Mouse (Mus musculus) kidney, adult 2 months (tissue): ENCODE measurements around the gene Clp1. TPM values are rescaled to one million over a fixed set of nuclear protein-coding genes. Genes with fewer than 3 reads are reported as not detected.

ENCODE experiments used
- DNase-seq: peaks from one replicate; pipeline ENCODE4 v3.0.0; 2021
- H3K27ac ChIP-seq: fragments of 200-500 bp; 2 replicates; pipeline ENCODE4 v1.5.1; 2012; ENCODE audit warnings: low read depth, low read length, control low read depth, inconsistent platforms; ENCODE audit not compliant: insufficient read depth
- H3K27me3 ChIP-seq: fragments of 200-500 bp; replicated peaks from 2 replicates; pipeline ENCODE4 v1.6.1; 2012; ENCODE audit warnings: mild to moderate bottlenecking, moderate library complexity, low read length, inconsistent platforms; ENCODE audit not compliant: control insufficient read depth, insufficient read depth
- H3K36me3 ChIP-seq: fragments of 200-500 bp; 2 replicates; pipeline ENCODE4 v1.6.1; 2012; ENCODE audit warnings: mild to moderate bottlenecking, moderate library complexity, low read length, inconsistent platforms; ENCODE audit not compliant: control insufficient read depth, insufficient read depth
- H3K4me1 ChIP-seq: fragments of 200-500 bp; 2 replicates; pipeline ENCODE4 v1.6.1; 2011; ENCODE audit warnings: low read length; ENCODE audit not compliant: control insufficient read depth, insufficient read depth
- H3K4me3 ChIP-seq: fragments of 200-500 bp; 2 replicates; pipeline ENCODE4 v1.5.1; 2011; ENCODE audit warnings: mild to moderate bottlenecking, low read depth, low read length, control low read depth; ENCODE audit not compliant: insufficient read depth
- CTCF ChIP-seq: fragments of 200-500 bp; conservative IDR thresholded peaks from 2 replicates; pipeline ENCODE4 v1.5.1; 2011; ENCODE audit warnings: low read depth, mild to moderate bottlenecking, control low read depth, low read length, moderate library complexity, mixed read lengths; ENCODE audit not compliant: insufficient read depth, insufficient read length
- POLR2A ChIP-seq: fragments of 200-500 bp; IDR thresholded peaks from one replicate; pipeline ENCODE4 v1.6.1; 2011; ENCODE audit warnings: low read depth, low read length, control low read depth
- WGBS: fragments of 180-500 bp; shearing (Covaris S2); methylation state at CpG from one replicate; pipeline ENCODE4 v1.1.7; 2018; 5-methylcytosine and 5-hydroxymethylcytosine counted together
- polyA plus RNA-seq: library from polyadenylated mRNA; depleted of rRNA; stranded (reverse); fragments of >200 nt; gene quantifications from 2 replicates; pipeline ENCODE4 v1.2.3, GENCODE M21; 2012

Clp1 gene
- polyA plus RNA-seq, 1 experiment: 11.1 TPM

DNA sequence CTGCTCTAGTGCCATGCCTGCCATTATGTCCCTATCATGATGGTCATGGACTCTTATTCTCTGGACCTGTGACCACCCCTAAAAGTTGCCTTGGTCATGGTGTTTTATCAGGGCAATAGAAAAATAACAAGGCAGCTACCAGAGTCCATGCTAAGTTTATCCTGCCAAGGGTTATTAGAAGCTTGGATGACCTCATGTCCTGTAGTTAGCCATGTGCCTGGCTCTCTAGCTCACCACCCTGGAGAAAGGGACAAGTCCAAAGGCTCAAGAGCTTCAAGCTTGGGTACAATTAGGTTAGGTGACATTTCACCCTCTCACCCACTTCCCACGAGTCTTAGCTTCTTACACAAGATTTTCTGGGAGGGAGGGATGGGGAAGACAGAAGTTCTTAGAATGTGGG, 35.7 kb upstream of the Clp1 start:
- WGBS: 17% methylated on average over 1 of the region's 1 CpGs
- Histone ChIP-seq H3K4me3 (no peak overlapping the region), H3K27ac (no peak overlapping the region), H3K27me3 (no peaks in the 10 kb centered on the region), H3K36me3 (no peaks in the 10 kb centered on the region), H3K4me1 (peaks cover 3% of the 10 kb centered on the region; the same call in 1 of the 2 replicates)
- no peak for TF ChIP-seq CTCF
- TF ChIP-seq POLR2A: no peak
- peak; percentile 27 for DNase-seq

DNA sequence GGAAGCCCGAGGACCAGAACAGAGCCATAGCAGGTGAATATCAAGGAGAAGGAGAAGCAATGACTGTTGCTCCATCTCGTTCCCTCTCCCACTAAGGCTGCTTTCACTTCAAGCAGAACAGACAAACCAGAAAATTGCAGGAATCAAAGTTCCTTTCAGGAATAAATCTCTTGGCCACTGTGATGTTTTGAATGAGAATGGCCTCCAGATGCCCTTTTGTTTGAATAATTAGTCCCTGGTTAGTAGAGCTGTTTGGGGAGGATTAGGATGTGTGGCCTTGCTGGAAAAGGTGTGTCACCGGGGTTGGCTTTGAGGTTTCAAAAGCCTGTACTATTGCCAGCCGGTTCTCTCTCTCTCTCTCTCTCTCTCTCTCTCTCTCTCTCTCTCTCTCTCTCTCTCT, 35.1 kb upstream of the Clp1 start:
- no peak for DNase-seq
- Histone ChIP-seq H3K36me3 (no peaks in the 10 kb centered on the region), H3K4me1 (peaks cover 6% of the 10 kb centered on the region; the same call in 1 of the 2 replicates), H3K27ac (no peak overlapping the region), H3K27me3 (no peaks in the 10 kb centered on the region), H3K4me3 (no peak overlapping the region)
- 59% methylated on average over 4 of the region's 4 CpGs for WGBS
- TF ChIP-seq POLR2A (no peak), CTCF (no peak)

- WGBS: 35% methylated on average over 1 of the region's 1 CpGs
- no peaks in the 10 kb centered on the region for H3K36me3 ChIP-seq
- no peak overlapping the region for H3K27ac ChIP-seq
- no peaks in the 10 kb centered on the region for H3K27me3 ChIP-seq
- H3K4me3 ChIP-seq: no peak overlapping the region
- TF ChIP-seq CTCF (no peak), POLR2A (no peak)
- H3K4me1 ChIP-seq: peaks cover 10% of the 10 kb centered on the region; the same call in 1 of the 2 replicates
- peak; percentile 43 for DNase-seq
Measured at GRCm38 (mm10) chr2:84761840-84762239, 34.7 kb upstream of the Clp1 start.

DNA sequence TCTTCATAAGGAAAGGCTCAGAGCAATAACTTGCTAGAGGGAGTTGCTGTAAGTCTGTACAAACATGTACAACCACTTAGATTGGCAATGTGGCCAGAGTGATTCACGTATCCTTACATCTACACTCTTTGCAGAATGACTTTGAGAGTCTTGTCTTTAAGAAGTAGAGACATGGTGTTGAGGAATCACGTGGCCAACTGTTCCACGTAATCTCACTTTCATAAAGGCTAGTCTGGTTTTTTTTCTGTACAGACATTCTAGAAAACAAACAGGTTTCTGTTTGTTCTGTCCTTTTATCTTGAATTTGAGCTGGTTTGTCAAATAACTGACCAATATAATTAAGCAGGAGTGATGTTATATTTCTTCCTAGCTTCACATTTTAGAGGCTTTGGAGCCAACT, 34.2 kb upstream of the Clp1 start:
- Histone ChIP-seq H3K36me3 (no peaks in the 10 kb centered on the region), H3K27ac (no peak overlapping the region), H3K27me3 (no peaks in the 10 kb centered on the region), H3K4me3 (no peak overlapping the region), H3K4me1 (peaks cover 14% of the 10 kb centered on the region; the same call in 1 of the 2 replicates)
- TF ChIP-seq POLR2A (no peak), CTCF (no peak)
- WGBS: 88% methylated on average over 3 of the region's 3 CpGs
- DNase-seq: no peak

DNA sequence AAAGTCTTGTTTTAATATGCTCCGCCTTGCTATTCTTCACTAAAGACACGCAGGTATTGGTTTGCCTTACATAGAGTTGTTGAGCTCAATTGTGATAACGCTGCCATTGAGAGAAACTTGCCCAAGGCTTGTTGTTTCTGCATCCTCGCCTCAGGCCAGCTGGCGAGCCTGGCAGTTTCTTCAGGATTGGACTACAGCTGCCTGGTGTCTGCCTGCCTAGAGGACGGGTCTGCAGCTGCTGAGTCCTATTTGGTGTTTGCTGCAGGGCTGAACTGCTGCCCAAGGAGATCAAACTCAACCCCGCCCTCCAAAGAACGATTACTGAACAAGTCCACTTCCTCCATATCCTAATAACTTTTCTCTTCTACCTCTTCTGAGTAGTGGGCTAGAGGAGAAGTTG, 33.6 kb upstream of the Clp1 start:
- no peak overlapping the region for H3K4me3 ChIP-seq
- no peak overlapping the region for H3K27ac ChIP-seq
- peaks cover 17% of the 10 kb centered on the region; the same call in 1 of the 2 replicates for H3K4me1 ChIP-seq
- TF ChIP-seq CTCF: no peak
- TF ChIP-seq POLR2A: no peak
- H3K36me3 ChIP-seq: no peaks in the 10 kb centered on the region
- H3K27me3 ChIP-seq: no peaks in the 10 kb centered on the region
- 73% methylated on average over 8 of the region's 8 CpGs for WGBS
- no peak for DNase-seq

GRCm38 (mm10) chr2:84758542-84759127, 31.5 kb upstream of the Clp1 start:
- no peak overlapping the region for H3K27ac ChIP-seq
- H3K4me3 ChIP-seq: no peak overlapping the region
- WGBS: 0% methylated on average over 2 of the region's 2 CpGs
- peak; percentile 82 for DNase-seq
- TF ChIP-seq CTCF: peak; percentile 41
- no peak for TF ChIP-seq POLR2A
- peaks cover 17% of the 10 kb centered on the region; the same call in 1 of the 2 replicates for H3K4me1 ChIP-seq
- H3K36me3 ChIP-seq: no peaks in the 10 kb centered on the region
- H3K27me3 ChIP-seq: no peaks in the 10 kb centered on the region

DNA sequence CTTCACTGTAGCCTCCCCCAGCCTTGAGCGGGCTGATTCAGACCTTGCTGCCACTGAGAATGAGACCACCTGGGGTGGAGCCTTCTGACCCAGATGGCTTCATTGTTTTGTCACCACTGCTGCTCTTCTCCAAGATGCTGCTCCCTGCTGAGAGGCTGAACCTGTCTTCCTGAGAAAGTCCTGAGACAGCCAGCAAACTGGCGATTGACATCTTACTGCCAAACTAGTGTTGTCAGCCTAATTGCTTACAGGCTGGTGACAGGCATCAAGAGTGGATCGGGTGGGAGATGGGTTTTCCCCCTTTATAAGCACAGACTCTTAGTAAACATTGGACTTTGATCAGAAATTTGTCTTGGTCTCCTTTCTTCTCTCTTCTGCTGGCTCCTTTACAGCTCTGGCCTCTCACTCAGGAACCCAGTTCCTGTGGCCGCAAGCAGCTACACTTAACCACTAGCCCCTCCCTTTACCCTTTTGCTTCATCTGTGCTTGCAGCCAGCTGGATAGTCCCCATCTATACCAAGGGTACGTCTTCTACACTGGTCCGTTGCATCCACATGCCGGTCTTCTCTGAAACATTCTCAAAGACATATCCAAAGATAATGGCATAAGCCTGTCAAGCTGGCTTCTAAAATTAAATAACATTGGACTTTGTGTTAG, 30.0 kb upstream of the Clp1 start:
- Histone ChIP-seq H3K4me3 (no peak overlapping the region), H3K4me1 (peaks cover 17% of the 10 kb centered on the region; the same call in 1 of the 2 replicates), H3K27me3 (no peaks in the 10 kb centered on the region), H3K27ac (peak overlapping the region; percentile 96), H3K36me3 (no peaks in the 10 kb centered on the region)
- 67% methylated on average over 7 of the region's 7 CpGs for WGBS
- no peak for TF ChIP-seq CTCF
- TF ChIP-seq POLR2A: no peak
- DNase-seq: no peak
